Mouse (Mus musculus) myocyte (in vitro differentiated cells): ENCODE measurements around the gene Slc39a13. TPM values are rescaled to one million over a fixed set of nuclear protein-coding genes. Genes with fewer than 3 reads are reported as not detected.

ENCODE experiments used
- H3K27me3 ChIP-seq: one replicate; pipeline ENCODE4 v1.6.1; 2011; ENCODE audit not compliant: control insufficient read depth, insufficient read depth, insufficient read length
- H3K36me3 ChIP-seq: one replicate; pipeline ENCODE4 v1.6.1; 2011; ENCODE audit not compliant: control insufficient read depth, insufficient read depth
- H3K4me2 ChIP-seq: one replicate; pipeline ENCODE4 v1.6.1; 2011; ENCODE audit warnings: low read depth, control low read depth
- H3K4me3 ChIP-seq: one replicate; pipeline ENCODE4 v1.5.1; 2011; ENCODE audit warnings: mild to moderate bottlenecking, control low read depth, moderate library complexity
- H3K79me2 ChIP-seq: one replicate; pipeline ENCODE4 v1.6.1; 2011; ENCODE audit not compliant: control insufficient read depth, insufficient read depth
- H3ac ChIP-seq: one replicate; pipeline ENCODE4 v1.6.1; 2011; ENCODE audit not compliant: control insufficient read depth, insufficient read length
- CEBPB ChIP-seq: IDR thresholded peaks from 2 replicates; pipeline ENCODE4 v1.6.1; 2011; ENCODE audit warnings: mild to moderate bottlenecking, moderate library complexity; ENCODE audit not compliant: poor library complexity, insufficient read depth, severe bottlenecking
- E2F4 ChIP-seq: IDR thresholded peaks from one replicate; pipeline ENCODE4 v1.6.1; 2011; ENCODE audit warnings: mild to moderate bottlenecking, control low read depth, moderate library complexity; ENCODE audit not compliant: insufficient read depth
- MAX ChIP-seq: IDR thresholded peaks from one replicate; pipeline ENCODE4 v1.6.1; 2011; ENCODE audit warnings: low read depth, mild to moderate bottlenecking, control low read depth
- MYOD1 ChIP-seq, 3 experiments: IDR thresholded peaks; one replicate each; pipeline ENCODE4 v1.6.1; 2011; ENCODE audit warnings: control low read depth in 2 of 3, low read depth in 2 of 3, mild to moderate bottlenecking in 2 of 3, moderate library complexity in 1 of 3; ENCODE audit not compliant: insufficient read length in 2 of 3, control insufficient read depth in 1 of 3
- MYOG ChIP-seq, 3 experiments: IDR thresholded peaks; one replicate each; pipeline ENCODE4 v1.6.1; 2011; ENCODE audit warnings: control low read depth in 2 of 3, low read depth in 2 of 3, mild to moderate bottlenecking in 2 of 3; ENCODE audit not compliant: insufficient read length in 2 of 3, control insufficient read depth in 1 of 3, insufficient read depth in 1 of 3
- POLR2A ChIP-seq: IDR thresholded peaks from one replicate; pipeline ENCODE4 v1.6.1; 2011; ENCODE audit warnings: low read depth, mild to moderate bottlenecking, control low read depth, moderate library complexity; ENCODE audit not compliant: insufficient read length
- POLR2AphosphoS2 ChIP-seq: IDR thresholded peaks from one replicate; pipeline ENCODE4 v1.6.1; 2011; ENCODE audit warnings: low read depth, control low read depth; ENCODE audit not compliant: insufficient read length
- REST ChIP-seq: IDR thresholded peaks from one replicate; pipeline ENCODE4 v1.6.1; 2011; ENCODE audit warnings: mild to moderate bottlenecking, control low read depth, moderate library complexity; ENCODE audit not compliant: insufficient read depth, insufficient read length
- SRF ChIP-seq: IDR thresholded peaks from one replicate; pipeline ENCODE4 v1.6.1; 2011; ENCODE audit warnings: low read depth; ENCODE audit not compliant: control insufficient read depth, insufficient read length
- TCF12 ChIP-seq: IDR thresholded peaks from one replicate; pipeline ENCODE4 v1.6.1; 2011; ENCODE audit warnings: mild to moderate bottlenecking, control low read depth; ENCODE audit not compliant: poor library complexity, insufficient read depth, severe bottlenecking
- TCF3 ChIP-seq: IDR thresholded peaks from one replicate; pipeline ENCODE4 v1.6.1; 2011; ENCODE audit warnings: low read depth, control low read depth; ENCODE audit not compliant: insufficient read length
- USF1 ChIP-seq: IDR thresholded peaks from one replicate; pipeline ENCODE4 v1.6.1; 2011; ENCODE audit warnings: low read depth, mild to moderate bottlenecking, control low read depth, moderate library complexity
- polyA plus RNA-seq: library from polyadenylated mRNA; unstranded; fragments of >200 nt; fragmentation: generic; extraction: Trizol; gene quantifications from one replicate; pipeline ENCODE4 v1.2.1, GENCODE M21; 2012; ENCODE audit warnings: missing spikeins

Gene Slc39a13
- polyA plus RNA-seq, 1 experiment = 41.1 TPM

- TF ChIP-seq SRF (no peak), TCF12 (no peak), POLR2A (no peak), MYOG (IDR thresholded peaks at IDR 0.05; ENCODE audit: control insufficient read depth in 1 of 3, insufficient read depth in 1 of 3, insufficient read length in 2 of 3, low read depth in 2 of 3) (no peak), TCF3 (no peak), MYOD1 (IDR thresholded peaks at IDR 0.05; ENCODE audit: control insufficient read depth in 1 of 3, insufficient read length in 2 of 3, low read depth in 2 of 3) (no peak), USF1 (no peak), MAX (no peak), POLR2AphosphoS2 (no peak), E2F4 (no peak), CEBPB (no peak), REST (no peak)
- H3K4me3 ChIP-seq = no peak overlapping the region
- H3K79me2 ChIP-seq = no peaks in the 10 kb centered on the region
- no peaks in the 10 kb centered on the region for H3K27me3 ChIP-seq
- peaks cover 68% of the 10 kb centered on the region for H3K36me3 ChIP-seq
- H3ac ChIP-seq = no peak overlapping the region
- no peak overlapping the region for H3K4me2 ChIP-seq
These were observed 56.3 kb downstream of the Slc39a13 start for GRCm38 (mm10) chr2:91013881-91014280.

Other genes starting within 250 kb of the Slc39a13 start
- gene Mtch2, start 223.3 kb downstream of the Slc39a13 start, polyA plus RNA-seq = 170 TPM
- gene C1qtnf4, start 184.6 kb downstream of the Slc39a13 start, polyA plus RNA-seq = 0.04 TPM
- 11.9 TPM for gene Kbtbd4, start 165.7 kb downstream of the Slc39a13 start, polyA plus RNA-seq
- 268 TPM for gene Ndufs3, start 165.6 kb downstream of the Slc39a13 start, polyA plus RNA-seq
- 27.1 TPM for gene Celf1, start 130.0 kb downstream of the Slc39a13 start, polyA plus RNA-seq
- gene Rapsn, start 34.8 kb downstream of the Slc39a13 start, polyA plus RNA-seq = 199 TPM
- gene Psmc3, start 16.4 kb downstream of the Slc39a13 start, polyA plus RNA-seq = 688 TPM
- gene Spi1, start 12.0 kb upstream of the Slc39a13 start, polyA plus RNA-seq = 0.04 TPM
- gene Mybpc3, start 47.7 kb upstream of the Slc39a13 start, polyA plus RNA-seq = 0.05 TPM
- gene Madd, start 113.4 kb upstream of the Slc39a13 start, polyA plus RNA-seq = 10.2 TPM
- 0.53 TPM for gene Nr1h3, start 132.4 kb upstream of the Slc39a13 start, polyA plus RNA-seq
- 16.9 TPM for gene Acp2, start 132.5 kb upstream of the Slc39a13 start, polyA plus RNA-seq
- 2.0 TPM for gene Ddb2, start 166.6 kb upstream of the Slc39a13 start, polyA plus RNA-seq
- 141 TPM for gene Pacsin3, start 185.5 kb upstream of the Slc39a13 start, polyA plus RNA-seq
- gene Arfgap2, start 194.6 kb upstream of the Slc39a13 start, polyA plus RNA-seq = 60.4 TPM